Mouse (Mus musculus) forebrain, postnatal 0 days (tissue): ENCODE results near the gene Pced1b. TPM values are rescaled to one million over a fixed set of nuclear protein-coding genes. Genes with fewer than 3 reads are reported as not detected.

Source experiments
- ATAC-seq: fragments of 200-750 bp; cut with Nextera tagmentation; 2 replicates; pipeline ENCODE4 v1.8.0; 2017; ENCODE audit warnings: mild to moderate bottlenecking, moderate library complexity
- DNase-seq: peaks from one replicate; pipeline ENCODE4 v3.0.0-alpha.2; 2015
- H3K27ac ChIP-seq: fragments of 300-500 bp; sonication (generic); 2 replicates; pipeline ENCODE4 v1.5.1; 2014; ENCODE audit warnings: low read depth, mild to moderate bottlenecking, antibody characterized with exemption, low read length, moderate library complexity, mixed read lengths
- H3K27me3 ChIP-seq: fragments of 300-500 bp; sonication (generic); 2 replicates; pipeline ENCODE4 v1.6.1; 2014; ENCODE audit warnings: mild to moderate bottlenecking, low read length, mixed read lengths; ENCODE audit not compliant: insufficient read depth
- H3K36me3 ChIP-seq: fragments of 300-500 bp; sonication (generic); 2 replicates; pipeline ENCODE4 v1.6.1; 2014; ENCODE audit warnings: mild to moderate bottlenecking, moderate library complexity; ENCODE audit not compliant: insufficient read depth
- H3K4me1 ChIP-seq: fragments of 300-500 bp; sonication (generic); 2 replicates; pipeline ENCODE4 v1.6.1; 2014; ENCODE audit warnings: antibody characterized with exemption; ENCODE audit not compliant: insufficient read depth
- H3K4me2 ChIP-seq: fragments of 300-500 bp; sonication (generic); 2 replicates; pipeline ENCODE4 v1.6.1; 2014; ENCODE audit warnings: low read depth, mild to moderate bottlenecking, moderate library complexity
- H3K4me3 ChIP-seq: fragments of 300-500 bp; sonication (generic); 2 replicates; pipeline ENCODE4 v1.5.1; 2014; ENCODE audit warnings: low read depth, low read length, mixed read lengths
- H3K9ac ChIP-seq: fragments of 300-500 bp; sonication (generic); 2 replicates; pipeline ENCODE4 v1.6.1; 2014; ENCODE audit warnings: mild to moderate bottlenecking
- H3K9me3 ChIP-seq: fragments of 300-500 bp; sonication (generic); 2 replicates; pipeline ENCODE4 v1.6.1; 2016; ENCODE audit warnings: low read length
- CTCF ChIP-seq: sonication (generic); IDR thresholded peaks from 2 replicates; pipeline ENCODE4 v1.5.1; 2016; ENCODE audit warnings: antibody characterized with exemption, control low read depth, low read depth
- WGBS: fragments of 180-500 bp; shearing (Covaris S2); extraction: QIAGEN DNeasy Blood & Tissue Kit; methylation state at CpG from one replicate; pipeline ENCODE4 v1.1.7; 2014; 5-methylcytosine and 5-hydroxymethylcytosine counted together
- polyA plus RNA-seq: library from polyadenylated mRNA; unstranded; fragments of >200 nt; fragmentation: Nextera tagmentation; extraction: Ambion mirVana; gene quantifications from 2 replicates; pipeline ENCODE4 v1.2.1, GENCODE M21; 2015
- total RNA-seq: library from RNA; depleted of rRNA; stranded (reverse); fragments of >200 nt; gene quantifications from 2 replicates; pipeline ENCODE4 v1.2.3, GENCODE M21; 2014

Pced1b gene
- total and polyA plus RNA-seq, 2 experiments from 2014 or later = 4.4 to 6.9 TPM

DNA sequence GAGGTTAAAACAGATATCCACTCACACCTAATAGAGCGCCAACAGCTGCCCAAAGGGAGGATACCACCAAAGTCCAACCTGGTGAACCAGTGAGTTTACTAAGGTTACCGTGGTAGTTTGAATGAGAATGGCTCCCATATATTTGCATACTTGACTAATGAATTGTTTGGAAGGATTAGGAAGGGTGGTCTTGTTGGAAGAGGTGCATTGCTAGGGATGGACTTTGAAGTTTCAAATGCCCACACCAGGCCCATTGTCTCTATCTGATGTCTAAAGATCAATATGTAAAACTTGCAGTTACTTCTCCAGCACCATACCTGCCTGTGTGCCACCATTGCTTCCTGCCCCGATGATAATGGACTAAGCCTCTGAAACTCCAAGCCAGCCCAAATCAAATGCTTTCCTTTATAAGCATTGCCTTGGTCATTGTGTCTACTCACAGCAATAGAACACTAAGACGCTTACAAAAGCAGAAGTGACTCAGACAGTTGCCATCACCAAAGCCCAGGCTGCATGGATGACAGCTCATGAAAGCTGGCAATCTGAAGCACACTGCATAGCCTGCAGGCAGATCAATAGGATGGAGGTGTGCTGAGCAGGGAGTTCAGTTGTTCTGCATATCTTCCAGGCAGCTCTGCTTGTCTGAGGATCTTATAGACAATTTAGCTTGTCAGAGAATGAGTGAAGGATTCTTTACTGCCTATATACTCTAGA is 149.8 kb downstream of the Pced1b start:
- Histone ChIP-seq H3K4me2 (no peak overlapping the region), H3K27me3 (no peaks in the 10 kb centered on the region), H3K36me3 (no peaks in the 10 kb centered on the region), H3K4me3 (no peak overlapping the region), H3K4me1 (no peaks in the 10 kb centered on the region), H3K9ac (no peak overlapping the region), H3K27ac (no peak overlapping the region), H3K9me3 (no peaks in the 10 kb centered on the region)
- WGBS = 85% methylated on average over 4 of the region's 4 CpGs
- TF ChIP-seq CTCF = no peak
- ATAC-seq = no peak
- DNase-seq = no peak

DNA sequence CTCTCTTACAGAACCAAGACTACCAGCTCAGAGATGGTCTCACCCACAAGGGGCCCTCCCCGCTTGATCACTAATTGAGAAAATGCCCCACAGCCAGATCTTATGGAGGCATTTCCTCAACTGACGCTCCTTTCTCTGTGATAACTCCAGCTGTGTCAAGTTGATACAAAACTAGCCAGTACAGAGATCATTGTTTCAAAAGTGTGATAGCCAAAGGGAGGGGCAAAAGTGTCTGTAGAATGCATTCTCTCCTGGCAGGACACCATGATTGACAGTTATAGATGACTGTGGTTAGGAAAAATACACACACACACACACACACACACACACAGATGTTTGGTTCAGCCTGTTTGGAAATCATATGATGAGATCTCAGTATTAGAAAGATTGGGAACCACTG is 150.9 kb downstream of the Pced1b start:
- no peaks in the 10 kb centered on the region for H3K36me3 ChIP-seq
- no peak overlapping the region for H3K4me3 ChIP-seq
- no peak overlapping the region for H3K27ac ChIP-seq
- no peak overlapping the region for H3K4me2 ChIP-seq
- no peaks in the 10 kb centered on the region for H3K27me3 ChIP-seq
- no peaks in the 10 kb centered on the region for H3K9me3 ChIP-seq
- no peak for DNase-seq
- H3K4me1 ChIP-seq = no peaks in the 10 kb centered on the region
- ATAC-seq = no peak
- 81% methylated on average over 2 of the region's 2 CpGs for WGBS
- no peak for TF ChIP-seq CTCF
- H3K9ac ChIP-seq = no peak overlapping the region

DNA sequence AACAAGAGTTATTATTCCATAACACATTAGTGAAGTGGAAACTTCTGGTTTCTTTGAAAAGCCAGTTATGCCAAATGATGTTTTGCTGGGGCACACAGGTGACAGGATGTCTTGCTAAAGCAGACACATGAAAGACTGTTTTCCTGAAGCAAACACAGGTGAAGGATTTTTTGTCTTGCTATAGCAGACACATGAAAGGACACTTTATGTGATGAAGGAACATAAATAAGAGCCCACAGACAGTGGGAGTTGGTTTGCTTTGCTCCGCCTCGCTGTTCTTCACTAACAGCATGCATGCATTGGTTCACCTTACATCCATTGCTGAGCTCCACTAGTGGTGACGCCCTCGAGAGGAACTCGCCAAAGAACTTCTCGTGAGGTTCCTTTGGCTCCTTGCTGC is 154.0 kb downstream of the Pced1b start:
- WGBS = 95% methylated on average over 6 of the region's 6 CpGs
- Histone ChIP-seq H3K36me3 (no peaks in the 10 kb centered on the region), H3K27me3 (no peaks in the 10 kb centered on the region), H3K4me3 (no peak overlapping the region), H3K27ac (no peak overlapping the region), H3K4me2 (no peak overlapping the region), H3K9ac (no peak overlapping the region), H3K4me1 (no peaks in the 10 kb centered on the region), H3K9me3 (no peaks in the 10 kb centered on the region)
- DNase-seq (no peak), ATAC-seq (no peak)
- TF ChIP-seq CTCF = no peak

DNA sequence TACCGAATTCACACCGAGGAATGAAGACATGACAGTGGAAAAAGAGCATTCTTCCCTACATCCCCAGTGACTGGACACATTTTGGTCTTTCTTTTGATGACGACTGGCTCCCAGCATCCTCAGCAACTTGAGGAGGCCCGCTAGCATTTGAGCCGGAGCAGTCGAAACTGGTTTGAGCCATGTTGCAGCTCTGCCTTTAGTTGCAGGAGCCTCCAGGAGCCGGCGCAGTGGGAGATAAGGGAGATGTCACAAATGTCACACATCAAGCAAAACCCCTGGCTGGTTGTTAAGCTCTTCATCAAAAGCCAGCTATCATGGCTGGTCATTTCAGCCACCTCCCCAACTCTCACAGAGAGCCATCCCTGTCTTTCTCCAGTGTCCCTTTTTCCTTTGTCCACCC is 157.6 kb downstream of the Pced1b start:
- Histone ChIP-seq H3K27me3 (no peaks in the 10 kb centered on the region), H3K36me3 (no peaks in the 10 kb centered on the region), H3K4me3 (no peak overlapping the region), H3K9me3 (no peaks in the 10 kb centered on the region), H3K27ac (no peak overlapping the region), H3K9ac (no peak overlapping the region), H3K4me2 (no peak overlapping the region), H3K4me1 (no peaks in the 10 kb centered on the region)
- TF ChIP-seq CTCF = no peak
- 94% methylated on average over 8 of the region's 8 CpGs for WGBS
- no peak for ATAC-seq
- DNase-seq = no peak

DNA sequence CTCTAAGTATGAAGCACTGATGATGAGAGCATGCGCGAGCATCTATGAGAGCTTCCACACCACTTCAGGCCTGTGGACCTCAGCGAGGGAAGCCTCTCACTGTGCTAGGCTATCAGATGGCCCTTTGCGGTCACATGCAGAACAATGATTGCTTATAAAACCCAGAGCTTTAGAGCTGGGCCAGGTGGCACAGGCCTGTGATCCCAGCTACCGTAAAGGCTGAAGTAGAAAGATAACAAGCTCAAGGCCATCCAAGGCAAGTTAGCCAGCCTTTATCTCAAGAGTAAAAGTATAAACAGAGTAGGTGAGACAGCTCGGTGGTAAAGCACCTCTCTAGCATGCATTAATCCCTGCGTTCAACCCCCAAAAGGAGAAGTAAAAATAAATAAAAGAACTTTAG is 158.1 kb downstream of the Pced1b start:
- H3K4me1 ChIP-seq = no peaks in the 10 kb centered on the region
- no peak overlapping the region for H3K4me3 ChIP-seq
- no peak for TF ChIP-seq CTCF
- H3K9me3 ChIP-seq = no peaks in the 10 kb centered on the region
- WGBS = 93% methylated on average over 7 of the region's 7 CpGs
- H3K27me3 ChIP-seq = no peaks in the 10 kb centered on the region
- H3K36me3 ChIP-seq = no peaks in the 10 kb centered on the region
- ATAC-seq (no peak), DNase-seq (no peak)
- no peak overlapping the region for H3K9ac ChIP-seq
- H3K4me2 ChIP-seq = no peak overlapping the region
- no peak overlapping the region for H3K27ac ChIP-seq

DNA sequence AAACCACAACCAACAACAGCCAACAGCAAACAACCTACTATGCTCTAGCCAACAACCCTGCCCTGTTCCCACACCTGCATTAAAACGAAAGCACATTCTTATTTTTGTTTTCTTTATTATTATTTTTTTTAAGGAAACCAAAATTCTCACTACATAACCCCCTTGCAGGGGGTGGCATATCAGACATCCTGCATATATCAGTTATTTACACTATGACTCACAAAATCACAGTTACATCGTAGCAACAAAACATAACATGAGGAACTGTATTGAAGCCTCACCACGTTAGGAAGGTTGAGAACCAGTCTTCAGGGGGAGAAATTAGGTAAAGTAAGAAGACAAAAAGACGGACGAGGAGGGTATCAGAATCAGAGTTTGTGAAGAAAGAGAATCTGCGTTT is 159.2 kb downstream of the Pced1b start:
- WGBS = 86% methylated on average over 6 of the region's 6 CpGs
- ATAC-seq = no peak
- Histone ChIP-seq H3K36me3 (no peaks in the 10 kb centered on the region), H3K9me3 (no peaks in the 10 kb centered on the region), H3K27me3 (no peaks in the 10 kb centered on the region), H3K4me3 (no peak overlapping the region), H3K27ac (no peak overlapping the region), H3K4me2 (no peak overlapping the region), H3K4me1 (no peaks in the 10 kb centered on the region), H3K9ac (no peak overlapping the region)
- DNase-seq = no peak
- no peak for TF ChIP-seq CTCF

DNA sequence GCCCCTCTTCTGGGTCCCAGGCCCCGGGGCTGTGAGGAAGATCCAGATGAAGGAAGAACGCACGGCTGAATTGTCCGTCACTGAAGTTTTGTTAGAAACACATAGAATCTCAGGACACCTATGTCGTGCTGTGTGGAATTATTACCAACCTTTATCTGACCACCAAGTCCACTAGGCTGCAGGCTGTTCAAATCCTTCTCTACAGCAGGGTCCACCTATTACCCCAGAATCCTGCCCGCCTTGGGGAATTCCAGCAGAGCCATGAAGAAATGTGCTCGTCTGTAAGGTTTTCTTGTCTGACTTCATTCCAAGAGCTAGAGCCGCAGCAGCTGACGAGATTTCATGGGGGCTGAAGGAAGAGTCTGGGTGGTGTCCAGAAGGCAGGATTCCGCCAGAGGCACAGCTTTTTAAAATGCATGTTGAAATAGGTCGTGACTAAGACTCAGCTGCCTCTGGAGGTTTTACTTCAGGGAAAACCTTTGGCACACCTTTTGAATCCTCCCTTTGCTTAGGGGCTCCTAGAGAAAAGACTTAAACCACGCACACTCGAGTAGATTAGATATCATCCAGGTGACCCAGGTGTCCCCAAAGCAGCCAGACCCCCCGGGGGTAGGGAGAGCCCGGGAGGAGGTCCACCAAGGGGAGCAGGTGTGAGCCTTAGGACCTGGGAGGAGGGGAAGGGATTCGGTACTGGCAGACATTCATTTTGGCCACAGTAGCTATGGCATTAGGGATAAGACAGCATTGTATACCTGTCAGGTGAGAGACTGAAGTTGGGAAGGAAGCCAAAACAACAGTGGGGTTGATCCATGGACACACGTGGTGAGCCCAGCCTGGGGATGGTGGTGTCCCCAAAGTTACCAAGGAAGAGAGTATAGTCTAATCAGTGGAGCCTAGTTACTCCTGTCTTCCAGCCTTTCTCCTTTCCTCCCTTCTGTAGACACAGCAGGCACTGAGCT is 160.9 kb downstream of the Pced1b start:
- H3K9me3 ChIP-seq = no peaks in the 10 kb centered on the region
- DNase-seq = peak; percentile 25

More for the DNA sequence above, 160.9 kb downstream of the Pced1b start:
- Histone ChIP-seq H3K9ac (no peak overlapping the region), H3K4me2 (no peak overlapping the region), H3K4me3 (no peak overlapping the region), H3K36me3 (no peaks in the 10 kb centered on the region), H3K4me1 (no peaks in the 10 kb centered on the region), H3K27me3 (no peaks in the 10 kb centered on the region), H3K27ac (no peak overlapping the region)
- WGBS = 63% methylated on average over 17 of the region's 17 CpGs
- no peak for TF ChIP-seq CTCF
- no peak for ATAC-seq
